Mouse (Mus musculus): ENCODE results near the gene Tbx1.
"Not testable (repeated sequence)": the region's sequence is repeated elsewhere in the genome, so short reads cannot be mapped to it uniquely, and the experiment has no call there.

The Tbx1 gene

GRCm38 (mm10) chr16:18581050-18581622 lies 9.3 kb downstream of the Tbx1 start:
- in situ Hi-C loops (cut with MboI; ENCODE audit: low pct_unique_long_range_greater_than_20kb in 1 of 2, low sequenced_read_pairs in 2 of 2, unreplicated experiment in 1 of 2): loop anchor here in 1 of 2 experiments (5.0 to 25.0 kb wide), 2 partner anchors 41 to 769 kb away; partner anchors contain the start of gene Gp1bb

- in situ Hi-C loops (cut with MboI; ENCODE audit: low pct_unique_long_range_greater_than_20kb in 1 of 2, low sequenced_read_pairs in 2 of 2, unreplicated experiment in 1 of 2): loop anchor here in 1 of 2 experiments (5.0 to 25.0 kb wide), 2 partner anchors 42 to 768 kb away; partner anchors contain the start of gene Gp1bb
These were observed 10.1 kb downstream of the Tbx1 start for GRCm38 (mm10) chr16:18580389-18580788.

GRCm38 (mm10) chr16:18577599-18578160 lies 12.8 kb downstream of the Tbx1 start:
- in situ Hi-C loops (cut with MboI; ENCODE audit: low pct_unique_long_range_greater_than_20kb in 1 of 2, low sequenced_read_pairs in 2 of 2, unreplicated experiment in 1 of 2): loop anchor here in 1 of 2 experiments (25.0 kb wide), 1 partner anchor 765 kb away; no protein-coding TSS in a partner anchor

GRCm38 (mm10) chr16:18577071-18577470 lies 13.4 kb downstream of the Tbx1 start:
- in situ Hi-C loops (cut with MboI; ENCODE audit: low pct_unique_long_range_greater_than_20kb in 1 of 2, low sequenced_read_pairs in 2 of 2, unreplicated experiment in 1 of 2): loop anchor here in 1 of 2 experiments (25.0 kb wide), 1 partner anchor 765 kb away; no protein-coding TSS in a partner anchor

- in situ Hi-C loops (cut with MboI; ENCODE audit: low pct_unique_long_range_greater_than_20kb in 1 of 2, low sequenced_read_pairs in 2 of 2, unreplicated experiment in 1 of 2): no loop called here
These were observed 16.3 kb downstream of the Tbx1 start for GRCm38 (mm10) chr16:18574196-18574595.

DNA sequence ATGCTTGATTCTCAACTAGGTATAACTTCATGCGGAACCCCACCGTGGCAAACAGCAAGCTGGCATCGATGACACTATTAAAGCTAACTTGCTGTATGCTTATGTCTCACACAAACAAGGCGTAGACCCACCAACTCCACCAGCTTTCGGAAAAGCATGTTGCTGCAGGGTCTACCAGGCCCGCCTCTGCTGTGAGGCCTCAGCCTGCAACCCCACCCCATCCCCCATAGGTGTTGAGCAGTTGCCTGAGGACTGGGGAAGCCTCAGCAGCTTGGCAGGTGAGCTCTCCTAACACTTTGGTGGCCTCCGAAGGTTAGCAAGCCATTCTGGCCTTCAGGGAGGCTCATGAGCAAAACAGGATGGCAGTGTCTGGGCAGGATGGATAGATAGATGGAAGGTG lies 21.9 kb downstream of the Tbx1 start:
- in situ Hi-C loops (cut with MboI; ENCODE audit: low pct_unique_long_range_greater_than_20kb in 1 of 2, low sequenced_read_pairs in 2 of 2, unreplicated experiment in 1 of 2): no loop called here

DNA sequence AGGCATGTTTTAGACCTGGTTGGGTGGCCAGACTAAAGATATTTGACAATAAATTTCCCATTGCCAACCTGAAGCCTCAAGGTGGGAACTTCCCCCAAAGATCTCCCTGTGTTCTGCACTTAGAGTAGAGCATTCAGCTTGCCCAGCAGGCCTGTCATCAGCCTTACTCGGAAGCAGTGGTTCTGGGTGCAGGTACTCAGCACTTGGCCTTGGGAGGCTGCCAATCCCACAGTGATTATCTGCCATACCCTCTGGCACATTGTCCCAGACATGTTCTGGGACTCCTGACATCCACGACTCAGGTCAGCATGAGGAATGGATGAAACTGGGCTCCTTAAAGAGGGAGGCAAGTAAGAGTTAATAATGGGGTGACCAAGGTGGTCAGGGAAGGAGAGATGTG lies 26.0 kb downstream of the Tbx1 start:
- in situ Hi-C loops (cut with MboI; ENCODE audit: low pct_unique_long_range_greater_than_20kb in 1 of 2, low sequenced_read_pairs in 2 of 2, unreplicated experiment in 1 of 2): no loop called here

DNA sequence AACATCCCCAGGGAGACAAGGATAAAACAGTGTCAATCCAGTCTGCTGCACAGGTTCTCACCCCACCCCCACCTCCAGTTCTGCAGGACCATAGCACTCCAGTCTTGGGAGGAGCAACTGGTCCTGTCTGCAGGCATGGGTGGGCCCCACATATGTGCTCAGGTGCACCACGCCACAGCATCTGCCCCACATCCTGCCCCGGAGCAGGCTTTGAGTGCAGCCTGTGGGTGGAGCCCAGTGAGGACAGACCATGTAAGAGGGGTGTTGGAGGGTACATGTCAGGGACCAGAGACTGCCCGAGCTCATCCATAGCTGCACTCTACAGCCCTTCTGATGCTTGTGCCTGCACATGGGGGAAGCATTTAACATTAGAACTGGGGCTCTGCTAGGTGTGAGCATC lies 34.0 kb downstream of the Tbx1 start:
- in situ Hi-C loops (cut with MboI; ENCODE audit: low pct_unique_long_range_greater_than_20kb in 1 of 2, low sequenced_read_pairs in 2 of 2, unreplicated experiment in 1 of 2): no loop called here

DNA sequence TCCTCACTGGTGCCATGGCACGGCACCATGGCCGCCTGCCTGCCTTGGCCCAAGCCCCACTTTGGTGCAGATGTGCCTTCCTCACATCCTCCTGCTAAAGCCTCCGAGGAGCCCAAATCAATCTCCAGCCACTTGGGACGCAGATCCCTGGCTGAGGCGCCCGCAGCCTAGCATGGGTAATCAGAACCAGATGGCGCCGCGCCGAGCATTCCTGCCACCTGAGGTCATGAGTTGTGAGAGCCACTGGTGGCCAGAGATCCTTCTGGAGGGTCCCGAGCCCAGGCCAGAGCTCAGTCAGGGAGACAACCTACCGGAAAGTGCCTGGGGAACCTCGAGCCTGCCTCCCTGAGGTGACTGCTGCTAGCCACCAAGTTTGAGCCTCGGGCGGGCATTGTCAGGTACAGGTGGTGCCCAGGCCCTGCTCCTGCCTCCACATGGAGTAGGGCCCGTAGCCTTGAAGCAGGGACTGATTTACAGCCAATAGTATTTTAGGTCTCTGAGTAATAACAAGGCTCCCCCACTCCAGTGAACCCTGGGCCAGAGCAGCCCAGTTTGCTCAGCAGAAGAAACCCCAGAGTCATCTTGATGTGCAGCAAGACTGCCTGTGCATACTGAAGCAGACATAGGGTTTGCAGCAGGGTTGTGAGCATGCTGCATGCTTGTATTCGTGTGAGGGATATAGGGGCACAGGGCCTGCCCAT lies 35.1 kb downstream of the Tbx1 start:
- in situ Hi-C loops (cut with MboI; ENCODE audit: low pct_unique_long_range_greater_than_20kb in 1 of 2, low sequenced_read_pairs in 2 of 2, unreplicated experiment in 1 of 2): no loop called here

GRCm38 (mm10) chr16:18554721-18555120 lies 35.8 kb downstream of the Tbx1 start:
- in situ Hi-C loops (cut with MboI; ENCODE audit: low pct_unique_long_range_greater_than_20kb in 1 of 2, low sequenced_read_pairs in 2 of 2, unreplicated experiment in 1 of 2): no loop called here

DNA sequence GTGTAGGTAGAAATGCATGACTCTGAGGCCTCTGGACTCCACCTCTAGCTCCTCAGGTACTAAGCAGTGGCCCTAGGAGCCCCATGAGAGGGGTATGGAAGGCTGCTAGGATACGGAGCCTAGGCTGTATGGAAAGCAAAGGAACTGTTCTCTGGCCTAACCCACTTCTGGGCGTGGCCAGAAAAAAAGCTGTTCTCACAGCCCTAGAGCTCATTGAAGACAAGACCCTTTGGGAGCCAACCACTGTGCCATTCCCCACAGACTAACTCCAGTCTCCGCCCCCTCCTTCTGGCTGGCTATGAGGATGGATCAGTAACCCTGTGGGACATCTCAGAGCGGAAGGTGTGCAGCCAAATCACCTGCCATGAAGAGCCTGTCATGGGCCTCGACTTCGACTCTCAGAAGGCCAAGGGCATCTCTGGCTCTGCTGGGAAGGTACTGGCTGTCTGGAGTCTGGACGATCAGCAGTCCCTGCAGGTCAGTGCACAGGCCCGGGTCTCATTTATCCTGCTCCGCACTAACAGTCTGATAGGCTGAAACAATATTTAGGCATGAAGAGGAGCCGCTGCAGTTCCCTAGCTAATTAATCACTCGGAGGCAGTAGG lies 38.3 kb downstream of the Tbx1 start:
- in situ Hi-C loops (cut with MboI; ENCODE audit: low pct_unique_long_range_greater_than_20kb in 1 of 2, low sequenced_read_pairs in 2 of 2, unreplicated experiment in 1 of 2): no loop called here

- in situ Hi-C loops (cut with MboI; ENCODE audit: low pct_unique_long_range_greater_than_20kb in 1 of 2, low sequenced_read_pairs in 2 of 2, unreplicated experiment in 1 of 2): no loop called here
These were observed 38.9 kb downstream of the Tbx1 start for GRCm38 (mm10) chr16:18551604-18552003.

DNA sequence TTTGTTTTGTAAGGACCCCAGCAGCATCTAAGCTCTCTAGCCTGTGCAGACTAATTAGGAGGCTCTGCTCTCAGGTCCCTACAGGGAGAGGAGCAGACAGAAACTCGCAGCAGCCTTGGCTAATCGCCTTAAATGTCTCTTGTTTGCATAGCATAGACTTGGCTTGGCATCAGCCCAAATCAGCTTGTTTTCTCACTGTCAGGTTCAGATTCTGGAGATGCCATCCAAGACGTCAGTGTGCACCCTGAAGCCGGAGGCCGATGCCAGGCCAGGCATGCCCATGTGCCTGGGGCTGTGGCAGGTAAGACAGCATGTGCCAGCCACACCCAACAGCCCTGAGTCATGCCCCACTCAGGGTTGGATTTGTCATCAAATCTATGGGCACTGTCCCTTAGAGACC lies 42.6 kb downstream of the Tbx1 start:
- in situ Hi-C loops (cut with MboI; ENCODE audit: low pct_unique_long_range_greater_than_20kb in 1 of 2, low sequenced_read_pairs in 2 of 2, unreplicated experiment in 1 of 2): no loop called here

- in situ Hi-C loops (cut with MboI; ENCODE audit: low pct_unique_long_range_greater_than_20kb in 1 of 2, low sequenced_read_pairs in 2 of 2, unreplicated experiment in 1 of 2): no loop called here
These were observed 47.2 kb downstream of the Tbx1 start for GRCm38 (mm10) chr16:18543151-18543829.

GRCm38 (mm10) chr16:18539281-18539680 lies 51.2 kb downstream of the Tbx1 start:
- in situ Hi-C loops (cut with MboI; ENCODE audit: low pct_unique_long_range_greater_than_20kb in 1 of 2, low sequenced_read_pairs in 2 of 2, unreplicated experiment in 1 of 2): no loop called here

GRCm38 (mm10) chr16:18537407-18537990 lies 53.0 kb downstream of the Tbx1 start:
- in situ Hi-C loops (cut with MboI; ENCODE audit: low pct_unique_long_range_greater_than_20kb in 1 of 2, low sequenced_read_pairs in 2 of 2, unreplicated experiment in 1 of 2): no loop called here

- in situ Hi-C loops (cut with MboI; ENCODE audit: low pct_unique_long_range_greater_than_20kb in 1 of 2, low sequenced_read_pairs in 2 of 2, unreplicated experiment in 1 of 2): not testable (repeated sequence)
These were observed 57.4 kb downstream of the Tbx1 start for GRCm38 (mm10) chr16:18533061-18533460.

All from mouse embryonic stem cell (cell line).